Mouse (Mus musculus): ENCODE results near the gene Lrriq1. TPM values are rescaled to one million over a fixed set of nuclear protein-coding genes. Genes with fewer than 3 reads are reported as not detected.

Gene Lrriq1
- total RNA-seq, 1 experiment from 2014 or later: 0.27 TPM

- no peak for DNase-seq
Measured at GRCm38 (mm10) chr10:103029132-103029729, 206.9 kb downstream of the Lrriq1 start.

- DNase-seq: no peak
Measured at GRCm38 (mm10) chr10:103028253-103029131, 207.6 kb downstream of the Lrriq1 start.

- DNase-seq: no peak
Measured at GRCm38 (mm10) chr10:103027931-103028252, 208.2 kb downstream of the Lrriq1 start.

- no peak for DNase-seq
Measured at GRCm38 (mm10) chr10:103027226-103027930, 208.7 kb downstream of the Lrriq1 start.

GRCm38 (mm10) chr10:103026636-103027225 lies 209.4 kb downstream of the Lrriq1 start:
- DNase-seq: no peak

- no peak for DNase-seq
Measured at GRCm38 (mm10) chr10:103002556-103002955, 233.6 kb downstream of the Lrriq1 start.

- no peak for DNase-seq
Measured at GRCm38 (mm10) chr10:103000902-103001301, 235.2 kb downstream of the Lrriq1 start.

- no peak for DNase-seq
Measured at GRCm38 (mm10) chr10:102999584-102999983, 236.5 kb downstream of the Lrriq1 start.

Other genes with a start within 250 kb of the Lrriq1 start
- not detected in 2 replicates for gene Alx1, start 206.1 kb downstream of the Lrriq1 start, total RNA-seq (2021)
- 4.3 and 9.1 TPM in 2 replicates for gene Slc6a15, start 131.5 kb upstream of the Lrriq1 start, total RNA-seq (2021)